Mouse (Mus musculus) stomach, postnatal 0 days (tissue): ENCODE data around the gene Anp32a.

Experiments used
- CTCF ChIP-seq: IDR thresholded peaks from 2 replicates; pipeline ENCODE4 v1.5.1; 2016; ENCODE audit warnings: antibody characterized with exemption, low read depth, mild to moderate bottlenecking, moderate library complexity
- EP300 ChIP-seq: optimal IDR thresholded peaks from 2 replicates; pipeline ENCODE3; 2016; ENCODE audit warnings: antibody characterized with exemption

- TF ChIP-seq CTCF (no peak), EP300 (no peak)
Measured at GRCm38 (mm10) chr9:62347201-62347600, 6.1 kb downstream of the Anp32a start.
